Mouse (Mus musculus): ENCODE results near the gene Invs.

Gene Invs

DNA sequence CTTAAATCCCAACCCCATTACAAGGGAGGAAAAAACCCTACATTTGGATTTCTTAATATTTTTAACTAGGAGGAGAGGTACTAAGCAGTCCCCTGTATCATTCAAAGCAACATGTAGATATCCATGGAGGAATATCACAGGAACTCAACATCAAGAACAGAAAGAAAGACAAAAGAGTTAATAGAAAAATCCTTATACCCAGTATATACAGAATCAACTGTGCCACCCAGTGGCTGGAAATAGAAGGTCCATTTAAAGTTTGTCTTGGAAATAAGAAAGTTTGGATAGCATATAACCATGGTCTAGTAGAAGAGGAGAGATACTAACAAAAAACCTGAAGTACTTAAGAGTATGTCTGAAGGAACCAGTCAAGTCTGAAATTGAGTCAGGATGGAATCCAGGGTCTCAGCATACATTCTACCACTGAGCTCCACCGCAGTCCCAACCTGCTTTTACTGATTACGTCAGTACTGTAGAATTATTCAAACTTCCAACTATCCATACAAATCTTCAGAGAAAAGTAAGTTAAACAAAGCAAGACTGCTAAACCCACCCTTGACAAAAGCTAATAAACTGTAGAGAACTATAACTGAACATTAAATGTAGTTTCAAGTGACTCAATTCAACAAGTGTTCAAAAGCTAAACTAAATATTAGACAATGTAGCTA, 174.7 kb downstream of the Invs start:
- no peak for DNase-seq (ENCODE audit: low read depth, low spot score)

DNA sequence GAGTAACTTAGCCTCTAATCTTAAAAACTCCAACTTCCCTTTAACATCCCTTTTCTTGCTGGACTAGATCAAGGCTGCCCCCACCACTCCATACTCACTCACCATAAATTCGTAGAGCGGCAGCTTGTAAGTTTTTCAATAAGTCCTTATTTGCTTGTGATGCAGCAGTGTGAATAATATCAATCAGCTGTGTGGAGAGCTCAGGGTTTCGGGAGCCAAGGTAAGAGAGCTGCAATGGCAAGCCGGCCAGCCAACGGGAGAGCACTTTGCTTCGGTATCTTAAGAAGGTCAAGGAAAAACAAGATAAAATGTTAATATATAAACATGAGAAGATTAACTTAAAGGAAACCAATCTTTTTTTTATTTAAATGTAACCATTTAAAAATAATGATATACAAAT, 178.9 kb downstream of the Invs start:
- DNase-seq (ENCODE audit: low read depth, low spot score) = no peak

DNA sequence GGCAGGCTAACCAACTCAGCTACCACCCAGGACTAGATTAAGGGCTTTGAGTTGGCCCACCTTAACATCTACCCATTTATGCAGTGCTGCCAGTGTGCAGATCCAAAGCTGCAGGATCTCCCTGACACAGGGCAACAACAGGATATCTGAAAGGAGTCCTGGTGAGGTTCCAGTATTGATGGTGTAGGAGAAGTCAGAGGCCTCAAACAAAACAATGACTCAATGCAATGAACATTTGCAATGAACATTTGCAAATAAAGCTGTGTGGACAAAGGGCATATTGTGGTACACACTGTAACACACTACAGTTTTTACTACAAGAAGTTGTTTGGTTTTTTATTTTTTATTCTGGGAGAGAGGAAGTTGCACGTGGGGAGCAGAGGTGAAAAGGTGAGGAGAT, 181.5 kb downstream of the Invs start:
- DNase-seq (ENCODE audit: low read depth, low spot score) = no peak

DNA sequence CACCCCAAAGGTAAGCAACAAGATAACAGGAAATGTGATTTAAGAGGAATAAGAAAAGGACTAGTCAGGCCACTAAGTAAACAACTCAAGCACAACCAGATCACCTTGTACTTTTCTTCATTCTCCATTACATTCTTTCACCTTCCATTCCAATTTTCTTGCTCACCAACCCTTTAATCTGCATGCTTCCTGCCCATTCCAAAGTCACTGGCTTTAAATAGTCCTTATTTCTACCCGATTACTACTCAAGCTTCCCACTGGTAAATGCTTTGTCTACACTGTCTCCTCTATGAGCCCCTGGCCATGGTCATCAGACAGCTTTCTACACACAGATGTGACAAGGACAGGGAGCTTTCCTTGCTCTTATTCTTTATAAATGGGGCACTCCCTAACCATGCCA, 191.4 kb downstream of the Invs start:
- DNase-seq (ENCODE audit: low read depth, low spot score) = no peak

DNA sequence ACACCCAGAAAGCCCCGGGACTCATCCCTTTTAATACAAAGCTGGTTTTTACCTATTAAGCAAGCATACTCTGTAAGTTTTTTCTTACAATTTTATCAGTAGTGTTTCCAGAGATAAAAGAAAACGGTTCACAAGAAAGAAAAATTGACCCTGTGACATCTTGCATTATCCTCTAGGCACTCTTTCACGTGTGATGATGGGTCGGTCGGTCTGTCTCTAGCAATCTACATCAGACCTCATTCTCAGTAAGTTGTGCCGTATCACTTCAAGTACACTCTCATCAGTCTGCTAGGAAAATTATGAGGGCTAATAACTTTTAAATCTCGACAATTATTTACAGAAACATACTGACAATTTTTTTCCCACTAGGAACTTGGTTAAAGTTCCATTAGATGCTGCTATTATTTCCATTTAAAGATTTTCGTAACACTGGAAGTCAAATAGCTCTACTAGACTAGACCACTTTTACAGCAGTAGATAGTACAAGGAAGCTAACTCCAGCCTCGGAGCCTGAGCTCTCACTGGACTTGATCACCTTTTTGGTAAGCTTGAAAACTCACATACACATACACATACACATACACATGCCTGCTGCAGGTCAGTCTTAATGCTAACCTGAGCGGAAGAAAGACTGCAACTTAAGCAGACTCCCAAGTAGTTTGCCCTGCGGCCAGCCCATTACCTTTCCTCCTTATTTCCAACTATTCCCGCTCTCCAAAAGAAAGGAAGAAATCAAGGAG, 192.7 kb downstream of the Invs start:
- no peak for DNase-seq (ENCODE audit: low read depth, low spot score)

DNA sequence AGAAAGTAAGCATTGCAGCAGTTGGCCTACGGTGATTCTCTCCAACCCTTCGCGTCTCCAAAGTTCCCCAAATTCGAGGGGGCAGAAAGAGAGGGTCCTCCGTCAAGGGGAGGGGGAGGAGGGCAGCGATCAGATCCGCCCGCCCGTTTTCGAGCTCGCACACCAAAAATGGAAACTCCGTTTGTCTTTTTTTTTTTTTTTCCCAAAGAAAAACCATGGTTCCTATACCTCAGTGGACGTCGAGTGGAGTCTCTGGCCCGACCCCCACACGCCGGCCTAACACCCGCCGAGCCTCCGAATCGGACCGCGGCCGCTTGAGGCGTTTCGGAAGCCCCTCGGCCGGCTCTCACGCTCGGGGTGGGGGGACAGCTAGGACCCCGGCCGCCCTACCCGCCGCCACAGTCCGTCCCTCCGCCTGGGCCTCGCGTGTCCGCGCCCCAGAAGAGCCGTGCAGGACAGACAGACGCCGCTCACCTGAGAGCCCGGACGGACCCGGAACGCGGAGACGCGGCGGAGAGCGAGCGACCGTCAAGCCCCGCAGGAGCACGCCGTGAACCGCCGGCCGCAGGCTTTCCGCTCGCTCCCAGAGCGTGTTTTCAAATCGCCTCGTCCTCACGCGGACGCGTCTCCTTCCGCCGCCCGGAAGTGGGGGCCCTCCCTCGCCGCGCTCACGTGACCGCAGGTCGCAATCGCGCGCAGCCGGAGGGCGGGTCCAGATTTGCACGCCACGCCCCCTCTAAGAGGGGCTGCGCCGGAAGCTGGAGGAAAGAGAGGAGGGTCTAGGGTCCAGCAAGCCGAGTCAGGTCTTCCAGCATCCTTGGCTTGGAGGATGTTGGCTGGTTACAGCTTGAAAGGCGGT, 193.5 kb downstream of the Invs start, which contains the start of gene Tex10:
Gene Tex10 (minus strand): TSS at position 668 of the 859 bp plus-strand sequence.
- DNase-seq (ENCODE audit: low read depth, low spot score) = peak; percentile 80

DNA sequence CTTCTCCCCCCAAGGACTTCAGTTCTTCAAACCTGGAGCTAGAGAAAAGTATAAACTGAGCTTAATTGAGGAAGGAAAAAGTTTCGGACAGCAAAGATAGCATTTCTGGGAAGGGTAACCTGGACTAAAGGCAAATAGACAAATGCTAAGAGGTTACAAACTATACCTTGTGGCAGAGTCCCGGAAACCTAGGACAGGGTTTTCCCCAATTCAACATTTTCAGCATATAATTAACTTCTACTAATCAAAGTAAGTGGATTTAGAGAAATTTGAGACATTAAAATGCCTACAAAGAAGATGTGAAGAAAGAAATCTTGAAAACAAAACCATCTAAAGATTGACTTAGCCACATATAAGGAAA, 194.1 kb downstream of the Invs start:
- DNase-seq (ENCODE audit: low read depth, low spot score) = no peak

DNA sequence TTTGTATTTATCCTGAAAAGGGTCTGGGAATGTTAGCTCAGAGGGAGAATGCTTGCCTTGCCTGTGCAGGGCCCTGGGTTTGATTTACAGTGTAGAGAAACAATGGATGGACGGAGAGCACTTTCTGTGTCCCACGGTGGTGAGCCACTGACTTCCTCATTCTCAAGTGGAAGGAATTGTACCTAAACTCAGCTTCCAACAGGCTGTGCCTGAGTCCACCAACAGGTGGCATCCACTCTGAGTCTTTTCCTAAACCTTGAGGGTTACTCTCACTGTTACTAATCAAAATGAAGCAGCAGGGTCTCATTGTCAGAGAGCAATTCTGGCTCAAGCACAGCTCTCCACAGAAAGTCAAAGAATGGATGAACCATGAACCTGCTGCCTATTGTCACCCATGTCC, 201.7 kb downstream of the Invs start:
- no peak for DNase-seq (ENCODE audit: low read depth, low spot score)
